Mouse (Mus musculus): Measurements from ENCODE around the gene Upf1. TPM values are rescaled to one million over a fixed set of nuclear protein-coding genes. Genes with fewer than 3 reads are reported as not detected.

Gene Upf1
- total RNA-seq, 2 experiments from 2014 or later = 52.5 to 56.1 TPM

GRCm38 (mm10) chr8:70329124-70329834, 23.8 kb downstream of the Upf1 start, which contains the start of gene Gdf1:
TSS of gene Gdf1 (plus strand) at chr8:70329817.
- DNase-seq (ENCODE audit: low spot score in 2 of 2) = no peak

GRCm38 (mm10) chr8:70327512-70327911, 25.6 kb downstream of the Upf1 start:
- DNase-seq (ENCODE audit: low spot score in 2 of 2) = no peak

GRCm38 (mm10) chr8:70323716-70324115, 29.4 kb downstream of the Upf1 start:
- DNase-seq (ENCODE audit: low spot score in 2 of 2) = no peak

GRCm38 (mm10) chr8:70317872-70318271, 35.2 kb downstream of the Upf1 start:
- no peak for DNase-seq (ENCODE audit: low spot score in 2 of 2)

DNA sequence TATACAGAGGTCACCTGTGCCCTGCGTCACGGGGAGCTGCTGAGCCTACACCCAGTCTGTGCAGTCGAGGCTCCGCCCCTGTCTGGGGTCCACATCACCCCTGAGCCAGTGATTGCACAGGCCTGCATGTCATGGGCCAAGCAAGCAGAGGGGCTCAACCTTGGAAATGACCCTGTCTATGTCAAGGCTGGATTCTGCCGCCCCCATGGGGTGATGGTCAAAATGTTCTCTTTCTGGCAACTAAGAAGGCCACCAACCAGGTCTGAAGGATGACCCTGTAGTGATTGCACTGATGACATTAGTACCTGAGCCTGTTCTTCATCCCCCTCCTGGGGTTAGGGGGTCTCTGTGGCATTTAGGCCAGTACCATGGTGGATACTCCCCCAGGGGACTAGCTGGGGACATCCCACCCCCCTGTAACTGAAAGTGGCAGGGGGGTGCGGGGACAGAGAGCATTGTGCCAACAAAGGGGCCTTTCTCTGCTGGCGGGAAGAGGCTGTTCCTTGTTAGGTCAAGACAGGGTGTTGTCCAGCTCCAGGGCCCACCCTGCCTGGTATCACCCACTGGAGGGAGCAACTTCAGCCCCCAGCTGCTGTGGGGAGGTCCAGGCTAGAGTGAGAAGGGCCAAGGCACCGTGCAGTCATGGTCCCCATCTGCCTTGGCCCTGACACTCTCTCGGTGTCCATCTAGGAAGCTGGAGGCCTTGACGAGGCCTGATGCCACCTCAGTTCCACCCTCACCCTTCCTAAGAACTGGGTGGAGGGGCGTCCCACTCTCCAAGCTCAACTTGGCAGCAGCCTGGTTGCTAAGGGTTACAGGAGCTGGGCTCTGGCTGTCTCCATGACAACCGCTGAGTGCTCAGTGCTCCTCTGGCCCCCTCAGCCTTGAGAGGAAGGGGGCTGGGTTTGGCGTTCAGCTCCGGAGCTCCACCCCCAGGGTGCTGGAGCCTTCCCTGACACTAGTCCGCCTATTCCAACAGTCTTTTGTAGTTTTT, 36.3 kb downstream of the Upf1 start:
- DNase-seq (ENCODE audit: low spot score in 2 of 2) = no peak

DNA sequence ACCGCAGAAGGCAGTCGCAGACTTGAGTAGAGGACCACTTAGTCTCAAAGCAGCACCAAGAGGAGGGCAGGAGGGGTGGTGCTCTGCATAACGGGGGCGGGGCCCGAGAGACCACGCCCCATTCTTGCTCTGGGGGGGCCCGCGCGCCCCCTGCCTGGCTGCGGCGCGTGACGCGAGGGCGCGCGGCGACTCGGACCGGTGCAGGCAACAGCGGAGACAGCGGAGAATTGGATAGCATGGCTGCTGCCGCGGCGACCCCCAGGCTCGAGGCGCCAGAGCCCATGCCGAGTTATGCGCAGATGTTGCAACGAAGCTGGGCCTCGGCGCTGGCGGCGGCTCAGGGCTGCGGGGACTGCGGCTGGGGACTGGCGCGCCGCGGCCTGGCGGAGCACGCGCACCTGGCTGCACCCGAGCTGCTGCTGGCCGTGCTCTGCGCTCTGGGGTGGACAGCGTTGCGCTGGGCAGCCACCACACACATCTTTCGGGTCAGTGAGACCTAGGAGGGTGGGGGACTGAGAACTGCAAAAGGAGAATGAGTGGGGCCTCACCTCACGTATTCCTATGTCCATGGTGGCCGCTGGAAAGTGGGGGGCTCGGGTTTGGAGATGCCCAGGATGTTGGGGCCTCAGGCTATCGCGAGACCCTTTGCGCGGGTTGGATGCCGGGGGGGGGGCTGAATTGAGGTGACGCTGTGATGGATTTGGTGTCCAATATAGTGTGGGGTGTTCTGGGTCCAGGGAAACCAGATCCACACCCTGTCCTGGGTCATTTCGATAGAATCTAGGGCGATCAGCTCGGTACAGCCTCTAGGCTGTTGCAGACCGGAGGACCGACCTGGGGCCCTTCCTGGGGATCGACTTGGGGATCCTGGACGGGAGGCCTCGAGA, 37.2 kb downstream of the Upf1 start, which contains the start of gene Cers1:
Cers1 (plus strand) TSS at position 152 of the 887 bp plus-strand sequence.
- DNase-seq (ENCODE audit: low spot score in 2 of 2) = peak in 1 of 2 experiments; percentile 44

DNA sequence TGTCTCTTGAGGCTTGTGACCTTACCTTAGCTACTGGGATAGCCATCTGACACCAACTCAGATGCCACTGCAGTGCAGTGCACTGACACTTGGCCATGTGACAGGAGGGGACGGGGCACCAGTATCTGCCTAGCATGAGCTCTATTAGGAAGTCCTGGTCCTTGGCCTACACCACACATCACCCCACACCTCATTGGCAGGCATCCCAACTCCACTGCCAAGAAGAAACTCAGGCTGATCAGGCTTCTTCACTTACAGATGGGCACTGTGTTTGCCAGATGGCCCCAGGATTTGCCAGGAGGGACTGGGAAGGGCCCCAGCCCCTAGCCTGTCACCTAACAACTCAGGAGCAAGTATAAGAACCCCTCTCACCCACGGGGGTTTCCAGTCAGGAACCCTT, 39.7 kb downstream of the Upf1 start:
- DNase-seq (ENCODE audit: low spot score in 2 of 2) = no peak

DNA sequence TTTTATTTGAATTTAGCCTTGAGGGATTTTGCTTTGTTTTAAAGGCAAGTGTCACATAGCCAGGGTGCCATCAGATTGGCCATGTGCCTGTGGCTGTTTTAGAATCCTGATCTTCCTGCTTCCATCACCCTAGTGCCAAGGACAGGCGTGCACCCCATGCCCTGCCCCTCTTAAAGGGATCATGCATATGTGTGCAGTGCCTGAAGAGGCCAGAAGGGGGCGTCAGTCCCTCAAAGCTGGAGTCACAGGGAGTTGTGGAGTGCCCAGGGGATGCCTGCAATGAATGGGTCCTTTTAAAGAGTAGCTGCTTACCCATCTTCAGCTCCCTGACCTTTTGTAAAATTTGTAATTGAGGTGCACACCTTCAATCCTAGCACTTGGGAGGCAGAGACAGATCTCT, 43.8 kb downstream of the Upf1 start:
- DNase-seq (ENCODE audit: low spot score in 2 of 2) = no peak

GRCm38 (mm10) chr8:70302901-70303300, 50.2 kb downstream of the Upf1 start:
- DNase-seq (ENCODE audit: low spot score in 2 of 2) = no peak

GRCm38 (mm10) chr8:70302358-70302890, 50.7 kb downstream of the Upf1 start, which contains the start of the genes Ddx49 and Cope:
TSS of gene Ddx49 (minus strand) at chr8:70302489.
TSS of gene Cope (plus strand) at chr8:70302518.
- DNase-seq (ENCODE audit: low spot score in 2 of 2) = peak; percentile 74 to 89

DNA sequence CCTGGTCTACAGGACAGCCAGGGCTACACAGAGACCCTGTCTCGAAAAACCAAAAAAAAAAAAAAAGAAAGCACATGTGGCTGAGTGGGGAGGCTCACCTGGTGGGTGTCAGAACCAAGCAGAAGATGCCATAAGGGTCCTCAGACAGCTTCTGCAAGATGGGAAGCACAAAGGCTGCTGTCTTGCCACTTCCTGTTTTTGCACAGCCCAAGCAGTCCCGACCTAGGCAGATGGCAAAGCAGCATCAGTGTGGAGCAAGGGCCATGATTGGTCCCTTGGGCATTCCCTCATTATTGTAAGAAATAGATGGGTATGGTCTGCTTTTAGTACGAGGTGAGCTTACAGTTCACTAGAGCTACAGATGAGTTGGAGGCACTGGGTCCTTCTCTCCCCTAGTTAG, 52.2 kb downstream of the Upf1 start:
- DNase-seq (ENCODE audit: low spot score in 2 of 2) = no peak

DNA sequence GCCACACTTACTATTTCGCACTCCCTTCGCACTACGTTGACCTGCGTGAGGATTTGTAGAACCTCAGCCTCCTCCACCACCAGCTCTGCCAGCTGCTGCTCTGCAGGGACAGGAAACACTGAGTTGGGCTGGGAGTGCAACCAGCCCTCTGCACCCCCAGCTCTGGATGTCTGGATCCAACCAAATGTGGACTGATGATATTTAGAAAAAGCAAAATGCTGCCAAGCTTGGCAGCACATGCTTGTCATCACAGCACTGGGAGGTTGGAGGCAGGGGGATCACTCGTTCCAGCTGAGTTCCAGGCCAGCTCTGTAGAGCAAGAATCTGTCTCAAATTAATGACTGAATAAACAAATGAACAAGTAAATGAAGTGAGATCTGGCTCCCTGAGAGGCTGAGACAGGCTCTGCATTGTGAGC, 59.1 kb downstream of the Upf1 start:
- DNase-seq (ENCODE audit: low spot score in 2 of 2) = no peak

GRCm38 (mm10) chr8:70286737-70287136, 66.3 kb downstream of the Upf1 start:
- no peak for DNase-seq (ENCODE audit: low spot score in 2 of 2)

GRCm38 (mm10) chr8:70285304-70285703, 67.8 kb downstream of the Upf1 start:
- DNase-seq (ENCODE audit: low spot score in 2 of 2) = no peak

DNA sequence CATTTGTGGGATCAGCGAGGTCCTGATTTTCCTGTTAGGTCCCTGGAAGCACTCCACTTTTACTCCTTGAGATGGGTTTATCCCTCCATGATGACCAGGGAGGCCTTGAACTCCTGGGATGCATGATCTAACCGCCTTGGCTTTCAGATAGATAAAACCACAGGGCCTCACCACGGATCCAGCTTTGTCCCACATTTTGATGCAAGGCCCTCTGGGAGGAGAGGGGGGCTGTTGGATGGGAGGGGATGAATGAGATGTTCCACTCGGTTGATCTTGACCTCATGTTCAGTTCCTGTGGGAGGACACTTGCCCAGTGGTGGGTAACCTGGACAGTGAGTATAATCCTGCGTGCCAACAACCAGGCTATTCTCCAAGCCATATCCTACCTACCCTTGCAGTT, 68.7 kb downstream of the Upf1 start:
- no peak for DNase-seq (ENCODE audit: low spot score in 2 of 2)

DNA sequence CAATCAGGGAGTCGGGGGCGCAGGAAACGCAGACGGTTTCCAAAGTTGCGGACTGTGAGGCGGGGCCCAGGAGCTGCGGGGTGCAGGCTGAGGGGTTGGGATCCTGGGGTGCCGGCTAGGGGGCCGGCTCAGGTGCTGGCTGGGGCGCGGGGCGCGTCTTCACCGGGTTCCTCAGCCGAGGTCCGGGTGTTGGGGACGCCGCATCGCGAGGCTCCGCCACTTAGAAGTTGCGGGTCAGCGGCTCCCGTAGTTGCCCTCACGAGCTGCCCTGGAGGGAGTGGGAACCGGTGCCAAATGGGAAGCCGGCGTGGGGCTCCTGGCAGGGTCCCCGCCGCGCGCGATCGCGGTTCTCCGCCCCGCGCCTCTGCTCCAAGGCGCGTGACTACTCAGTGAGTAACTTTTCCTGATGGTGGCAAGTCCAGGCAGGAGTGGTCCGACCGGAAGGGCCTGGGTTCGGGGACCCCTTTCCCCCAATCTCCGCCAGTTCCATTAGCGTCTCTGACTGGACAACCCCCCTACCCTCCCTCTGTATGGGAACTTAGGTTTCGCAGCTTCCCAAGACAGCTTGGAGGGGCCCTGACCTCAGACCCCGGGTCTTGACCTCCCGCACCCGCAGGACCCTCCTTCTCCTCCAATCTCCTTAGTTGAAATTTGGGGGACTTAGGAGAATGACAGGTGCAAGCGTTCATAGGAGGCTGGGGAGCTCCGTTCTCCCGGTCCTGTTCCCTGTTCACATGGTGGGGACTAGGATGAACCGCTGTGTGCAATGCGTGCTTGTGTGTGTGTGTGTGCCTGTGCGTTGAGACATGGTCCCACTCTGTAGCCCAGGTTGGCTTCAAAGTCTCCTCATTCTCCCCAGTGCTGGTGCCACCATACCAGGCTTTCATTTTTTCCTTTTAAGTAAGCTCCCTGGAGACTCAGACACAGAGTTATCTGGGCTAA, 69.7 kb downstream of the Upf1 start:
- DNase-seq (ENCODE audit: low spot score in 2 of 2) = no peak

GRCm38 (mm10) chr8:70282603-70283135, 70.4 kb downstream of the Upf1 start, which contains the start of gene Homer3:
TSS of gene Homer3 (plus strand) at chr8:70282827.
- peak; percentile 74 to 86 for DNase-seq (ENCODE audit: low spot score in 2 of 2)
